Mouse (Mus musculus): ENCODE measurements around the gene Hoxd3.

DNA sequence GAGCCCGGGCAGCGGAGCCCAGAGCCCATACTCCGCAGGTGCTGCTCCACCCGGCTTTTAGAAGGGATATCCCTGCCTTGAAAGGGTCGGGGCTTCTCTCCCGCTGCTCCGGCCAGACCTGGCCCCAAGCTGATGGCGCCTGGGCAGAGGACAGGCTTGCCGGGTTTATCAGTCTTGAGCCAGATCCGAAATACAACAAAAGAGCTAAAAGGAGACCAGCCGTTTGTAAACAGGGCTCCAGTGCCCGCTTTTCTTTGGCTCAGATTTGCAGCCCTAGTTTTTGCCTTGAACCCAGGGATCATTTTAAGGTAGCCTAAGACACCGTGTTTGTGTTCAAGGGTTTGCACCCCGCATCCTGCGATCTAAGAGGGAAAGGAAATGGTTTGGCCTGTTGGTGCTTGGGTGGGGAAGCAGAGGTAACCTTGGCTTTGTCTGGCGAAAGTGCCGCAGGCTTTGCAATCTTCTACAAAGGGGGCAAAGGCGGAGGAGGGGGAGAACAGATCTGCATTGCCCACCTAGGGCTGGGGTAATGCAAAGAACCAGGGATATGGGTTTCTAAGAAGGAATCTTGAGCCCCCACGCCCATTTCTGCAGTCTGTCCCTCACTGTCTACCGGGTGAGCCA lies 18.8 kb upstream of the Hoxd3 start:
- TF ChIP-seq CTCF (IDR thresholded peaks at IDR 0.05) (no peak), EP300 (IDR thresholded peaks at IDR 0.05) (no peak)
